Mouse (Mus musculus): Measurements from ENCODE around the gene Ppp3cb. TPM values are rescaled to one million over a fixed set of nuclear protein-coding genes. Genes with fewer than 3 reads are reported as not detected.

The Ppp3cb gene
- polyA plus RNA-seq, 1 experiment from 2014 or later = 81.1 TPM

Other genes with a start within 250 kb of the Ppp3cb start
- gene Ecd, start 198.5 kb downstream of the Ppp3cb start, polyA plus RNA-seq (2015; fragmentation: Nextera tagmentation; extraction: Ambion mirVana) = 53.7 and 59.7 TPM in 2 replicates
- gene Fam149b, start 198.4 kb downstream of the Ppp3cb start, polyA plus RNA-seq (2015; fragmentation: Nextera tagmentation; extraction: Ambion mirVana) = 45.4 and 48.2 TPM in 2 replicates
- gene Dnajc9, start 157.7 kb downstream of the Ppp3cb start, polyA plus RNA-seq (2015; fragmentation: Nextera tagmentation; extraction: Ambion mirVana) = 109 and 122 TPM in 2 replicates
- gene Mrps16, start 152.9 kb downstream of the Ppp3cb start, polyA plus RNA-seq (2015; fragmentation: Nextera tagmentation; extraction: Ambion mirVana) = 67.1 and 70.1 TPM in 2 replicates
- 0.81 and 1.2 TPM in 2 replicates for gene Cfap70, start 94.3 kb downstream of the Ppp3cb start, polyA plus RNA-seq (2015; fragmentation: Nextera tagmentation; extraction: Ambion mirVana)
- 16.8 and 17.1 TPM in 2 replicates for gene Anxa7, start 66.4 kb downstream of the Ppp3cb start, polyA plus RNA-seq (2015; fragmentation: Nextera tagmentation; extraction: Ambion mirVana)
- gene Mss51, start 49.7 kb downstream of the Ppp3cb start, polyA plus RNA-seq (2015; fragmentation: Nextera tagmentation; extraction: Ambion mirVana) = 0.74 and 0.75 TPM in 2 replicates
- gene Usp54, start 94.5 kb upstream of the Ppp3cb start, polyA plus RNA-seq (2015; fragmentation: Nextera tagmentation; extraction: Ambion mirVana) = 9.3 and 10.3 TPM in 2 replicates
- gene Myoz1, start 110.0 kb upstream of the Ppp3cb start, polyA plus RNA-seq (2015; fragmentation: Nextera tagmentation; extraction: Ambion mirVana) = not detected in 2 replicates
- gene Synpo2l, start 121.8 kb upstream of the Ppp3cb start, polyA plus RNA-seq (2015; fragmentation: Nextera tagmentation; extraction: Ambion mirVana) = 1.1 and 2.8 TPM in 2 replicates
- 89.6 and 94.6 TPM in 2 replicates for gene Sec24c, start 127.7 kb upstream of the Ppp3cb start, polyA plus RNA-seq (2015; fragmentation: Nextera tagmentation; extraction: Ambion mirVana)
- gene Fut11, start 148.4 kb upstream of the Ppp3cb start, polyA plus RNA-seq (2015; fragmentation: Nextera tagmentation; extraction: Ambion mirVana) = 28.3 and 29.1 TPM in 2 replicates
- 191 and 218 TPM in 2 replicates for gene Chchd1, start 156.4 kb upstream of the Ppp3cb start, polyA plus RNA-seq (2015; fragmentation: Nextera tagmentation; extraction: Ambion mirVana)
- 51.4 and 51.5 TPM in 2 replicates for gene Zswim8, start 161.0 kb upstream of the Ppp3cb start, polyA plus RNA-seq (2015; fragmentation: Nextera tagmentation; extraction: Ambion mirVana)
- 17.4 and 20.8 TPM in 2 replicates for gene Ndst2, start 188.0 kb upstream of the Ppp3cb start, polyA plus RNA-seq (2015; fragmentation: Nextera tagmentation; extraction: Ambion mirVana)
- gene Camk2g, start 247.5 kb upstream of the Ppp3cb start, polyA plus RNA-seq (2015; fragmentation: Nextera tagmentation; extraction: Ambion mirVana) = 155 and 159 TPM in 2 replicates

Measured in neural tube, embryonic 13.5 days (tissue).